8 mouse cellular contexts compared by ENCODE assay signal in the genomic region with DNA sequence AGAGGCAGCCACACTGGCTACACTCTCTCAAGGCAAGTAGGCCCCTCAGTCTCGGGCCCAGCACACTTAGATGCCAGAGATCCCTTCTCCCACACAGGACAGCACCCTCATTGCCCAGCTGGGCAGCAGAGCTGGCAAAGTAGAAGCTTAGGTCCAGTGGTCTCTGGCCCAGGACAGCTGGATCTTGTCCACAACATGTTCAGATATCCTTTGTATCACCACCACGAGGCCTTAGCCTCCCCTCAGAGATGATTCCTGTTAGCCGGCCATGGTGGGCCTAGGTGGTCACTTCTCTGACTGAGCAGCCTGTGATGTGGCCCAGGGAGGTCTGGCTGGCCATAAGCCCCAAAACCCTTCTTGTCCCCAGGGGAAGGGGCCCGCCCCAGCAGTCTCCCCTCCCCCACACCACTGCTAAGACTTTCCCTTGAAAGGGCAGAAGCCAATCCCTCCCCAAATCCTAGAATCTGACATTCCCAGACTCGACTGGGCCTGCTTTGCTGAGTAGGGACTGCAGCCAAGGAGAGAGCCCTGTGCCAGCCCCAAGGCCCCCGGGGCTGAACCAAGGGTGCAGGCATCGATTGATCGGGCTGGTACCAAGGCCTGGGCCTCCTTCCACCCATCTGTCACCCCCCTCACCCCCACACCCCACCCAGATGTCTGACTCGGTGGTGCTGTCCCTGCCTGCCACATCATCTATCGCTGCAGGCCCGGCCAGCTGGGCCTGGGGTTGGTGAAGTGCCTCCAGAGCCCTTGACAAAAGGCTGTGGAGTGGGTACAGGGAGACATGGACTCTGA. TPM values are rescaled to one million over a fixed set of nuclear protein-coding genes. Genes with fewer than 3 reads are reported as not detected.
A peak's percentile ranks its signal among the peaks of the same experiment; 100 is the strongest.
DNase-seq lines count a peak whose midpoint lies in the region; ATAC-seq and TF ChIP-seq lines count a peak whose summit lies in the region.

No protein-coding gene starts in this region.

- DNase-seq in gastrocnemius, postnatal 25 days, result peak; percentile 34
- DNase-seq in gastrocnemius, adult 8-10 months (ENCODE audit: low spot score in 2 of 2), result no peak
- no peak for DNase-seq in testis, postnatal 14 days (ENCODE audit: low spot score)
- DNase-seq in MN1 (ENCODE audit: low spot score), result no peak
- no peak for DNase-seq in thymus, postnatal 0 days (ENCODE audit: low spot score)
- DNase-seq in ovary, postnatal 10 days (ENCODE audit: low spot score), result no peak

- no peaks in the 10 kb centered on the region for H3K9me3 ChIP-seq in limb, embryonic 15.5 days

- no peaks in the 10 kb centered on the region for H3K36me3 ChIP-seq in testis, adult 2 months (ENCODE audit: control insufficient read depth, insufficient read depth, low read length)
- H3K36me3 ChIP-seq in limb, embryonic 15.5 days, result no peaks in the 10 kb centered on the region

- H3K4me3 ChIP-seq in testis, adult 2 months (ENCODE audit: control insufficient read depth, low read depth, low read length), result no peak overlapping the region
- no peak overlapping the region for H3K4me3 ChIP-seq in limb, embryonic 15.5 days

- no peak for TF ChIP-seq CTCF in testis, adult 2 months (IDR thresholded peaks at IDR 0.05; ENCODE audit: control insufficient read depth, insufficient read depth, insufficient replicate concordance, low read depth, low read length)

- peaks cover 16% of the 10 kb centered on the region for H3K4me1 ChIP-seq in testis, adult 2 months (ENCODE audit: control insufficient read depth, insufficient read depth, low read length)
- peaks cover 48% of the 10 kb centered on the region for H3K4me1 ChIP-seq in limb, embryonic 15.5 days

- no peak for ATAC-seq in limb, embryonic 15.5 days (ENCODE audit: insufficient number of reproducible peaks, low FRiP score, low TSS enrichment, low read depth)

- H3K9ac ChIP-seq in limb, embryonic 15.5 days, result no peak overlapping the region

- H3K27ac ChIP-seq in testis, adult 2 months (ENCODE audit: control insufficient read depth, insufficient read depth, low read depth, low read length), result peak overlapping the region; percentile 47
- H3K27ac ChIP-seq in limb, embryonic 15.5 days, result 0 out of 2 replicates have a peak overlapping the region, but pooled peaks have one; percentile 5

- no peaks in the 10 kb centered on the region for H3K27me3 ChIP-seq in testis, adult 2 months (ENCODE audit: control insufficient read depth, insufficient read depth, low read length)
- no peaks in the 10 kb centered on the region for H3K27me3 ChIP-seq in limb, embryonic 15.5 days

- TF ChIP-seq POLR2A in testis, adult 2 months (IDR thresholded peaks at IDR 0.05; ENCODE audit: control insufficient read depth, low read depth, low read length), result no peak

- 0 out of 2 replicates have a peak overlapping the region, but pooled peaks have one; percentile 8 for H3K4me2 ChIP-seq in limb, embryonic 15.5 days

- 37% methylated on average over 11 of the region's 11 CpGs for WGBS in limb, embryonic 15.5 days

RNA-seq across cellular contexts. Expression of a gene that starts 1.8 kb away (rescaled TPM):
- 1 to 10 TPM; 5.2 to 6.5 TPM for total RNA-seq in gastrocnemius, postnatal 25 days (2021)
- total RNA-seq in gastrocnemius, adult 8-10 months (2022), result 1 to 10 TPM; 2.7 to 3.4 (median 3.0) TPM
- 11.3 and 11.9 TPM in 2 replicates for polyA plus RNA-seq in testis, adult 2 months (2012; rRNA removed)
- polyA plus RNA-seq in limb, embryonic 15.5 days (2015; fragmentation: Nextera tagmentation; extraction: Ambion mirVana), result 15.5 and 16.9 TPM in 2 replicates
- polyA plus RNA-seq in thymus, postnatal 0 days (2015; fragmentation: Nextera tagmentation; extraction: Ambion mirVana), result 3.1 and 3.4 TPM in 2 replicates

RNA-seq across cellular contexts. Expression of a gene that starts 9.2 kb away (rescaled TPM):
- total RNA-seq in gastrocnemius, postnatal 25 days (2021), result 1 to 10 TPM; 3.4 to 5.2 TPM
- total RNA-seq in gastrocnemius, adult 8-10 months (2022), result 10 to 100 TPM; 11.2 to 15.9 (median 12.5) TPM
- 146 and 160 TPM in 2 replicates for polyA plus RNA-seq in testis, adult 2 months (2012; rRNA removed)
- 187 and 194 TPM in 2 replicates for polyA plus RNA-seq in limb, embryonic 15.5 days (2015; fragmentation: Nextera tagmentation; extraction: Ambion mirVana)
- polyA plus RNA-seq in thymus, postnatal 0 days (2015; fragmentation: Nextera tagmentation; extraction: Ambion mirVana), result 571 and 608 TPM in 2 replicates

RNA-seq across cellular contexts. Expression of a gene that starts 12.9 kb away (rescaled TPM):
- total RNA-seq in gastrocnemius, postnatal 25 days (2021), result 1 to 10 TPM; 1.9 to 2.0 TPM
- 1 to 10 TPM in 3 of 4 experiments, under 1 TPM in 1; 0.92 to 4.5 (median 2.0) TPM for total RNA-seq in gastrocnemius, adult 8-10 months (2022)
- 8.0 and 8.6 TPM in 2 replicates for polyA plus RNA-seq in testis, adult 2 months (2012; rRNA removed)
- polyA plus RNA-seq in limb, embryonic 15.5 days (2015; fragmentation: Nextera tagmentation; extraction: Ambion mirVana), result 13.1 and 15.9 TPM in 2 replicates
- polyA plus RNA-seq in thymus, postnatal 0 days (2015; fragmentation: Nextera tagmentation; extraction: Ambion mirVana), result 3.0 and 3.5 TPM in 2 replicates

RNA-seq across cellular contexts. Expression of a gene that starts 42.6 kb away (rescaled TPM):
- 1 to 10 TPM in 1 of 2 experiments, under 1 TPM in 1; 0.31 to 1.4 TPM for total RNA-seq in gastrocnemius, postnatal 25 days (2021)
- total RNA-seq in gastrocnemius, adult 8-10 months (2022), result under 1 TPM in 3 of 4 experiments, not detected in 1; 0.44 to 0.85 (median 0.79) TPM
- 0.15 and 0.29 TPM in 2 replicates for polyA plus RNA-seq in testis, adult 2 months (2012; rRNA removed)
- 13.0 and 14.2 TPM in 2 replicates for polyA plus RNA-seq in limb, embryonic 15.5 days (2015; fragmentation: Nextera tagmentation; extraction: Ambion mirVana)
- 7.8 and 9.6 TPM in 2 replicates for polyA plus RNA-seq in thymus, postnatal 0 days (2015; fragmentation: Nextera tagmentation; extraction: Ambion mirVana)

RNA-seq across cellular contexts. Expression of a gene that starts 52.8 kb away (rescaled TPM):
- total RNA-seq in gastrocnemius, postnatal 25 days (2021), result 10 to 100 TPM; 44.8 to 47.6 TPM
- 10 to 100 TPM; 36.9 to 39.3 (median 38.4) TPM for total RNA-seq in gastrocnemius, adult 8-10 months (2022)
- polyA plus RNA-seq in testis, adult 2 months (2012; rRNA removed), result 321 and 371 TPM in 2 replicates
- 137 and 141 TPM in 2 replicates for polyA plus RNA-seq in limb, embryonic 15.5 days (2015; fragmentation: Nextera tagmentation; extraction: Ambion mirVana)
- 76.4 and 79.3 TPM in 2 replicates for polyA plus RNA-seq in thymus, postnatal 0 days (2015; fragmentation: Nextera tagmentation; extraction: Ambion mirVana)
